Mouse (Mus musculus) v-Abl transformed pro-B cells (cell line): Measurements from ENCODE around the gene Gm45837.

ENCODE experiments used
- in situ Hi-C, 2 experiments: fragments of 400-800 bp; cut with MboI; formaldehyde crosslinking; loops; one replicate each; pipeline ENCODE4 v1.15.1; 2025; ENCODE audit not compliant: unreplicated experiment in 2 of 2

Gm45837 gene

DNA sequence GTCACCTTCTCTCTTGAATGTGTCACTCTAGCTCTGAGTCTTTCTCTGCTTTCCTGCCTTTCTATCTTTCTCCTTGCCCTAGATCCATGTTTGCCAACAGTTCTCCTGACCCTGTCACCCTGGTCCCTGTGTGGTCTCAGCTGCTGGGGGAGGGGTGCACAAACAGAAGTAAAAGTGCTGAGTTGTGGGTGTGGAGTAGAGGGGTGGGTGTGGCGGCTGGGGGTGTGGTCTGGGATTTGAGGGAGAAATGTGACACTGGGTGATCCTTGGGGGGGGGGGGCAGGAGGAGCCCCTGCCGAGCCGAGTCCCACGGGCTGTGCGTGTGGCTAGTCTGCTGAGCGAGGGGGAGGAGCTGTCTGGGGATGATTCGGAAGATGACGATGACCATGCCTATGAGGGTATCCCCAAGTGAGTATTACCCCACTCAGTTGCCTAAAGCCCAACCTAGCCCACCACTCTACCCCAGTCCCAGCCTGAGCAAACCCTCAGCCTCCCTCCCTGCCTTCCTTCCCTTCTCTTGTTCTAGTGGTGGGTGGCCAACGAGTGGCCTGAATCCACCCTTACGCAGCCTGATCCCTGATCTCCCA, 24.7 kb upstream of the Gm45837 start:
- in situ Hi-C loops: no loop called here

DNA sequence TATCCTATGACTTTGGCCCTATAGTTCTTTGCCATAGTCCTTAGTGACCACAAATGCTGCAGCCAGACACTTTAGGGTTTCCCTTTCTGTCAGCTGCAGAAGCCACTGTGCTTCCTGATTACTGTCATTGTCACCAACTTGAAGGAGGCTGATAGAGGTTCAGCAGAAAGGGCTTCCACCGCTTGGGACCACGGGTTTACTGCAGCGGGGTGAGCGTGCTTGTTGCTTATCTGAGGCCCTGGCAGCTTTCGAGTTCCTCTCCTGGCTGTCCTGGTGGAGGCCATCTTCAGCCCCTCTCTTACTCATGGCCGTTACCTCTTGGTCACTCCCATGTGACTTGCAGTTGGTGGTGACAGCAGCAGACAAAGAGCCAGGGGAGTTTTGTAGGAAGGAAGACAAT, 21.4 kb upstream of the Gm45837 start:
- in situ Hi-C loops: no loop called here

- in situ Hi-C loops: no loop called here
Measured at GRCm38 (mm10) chr7:101391909-101392479, 18.7 kb upstream of the Gm45837 start.

GRCm38 (mm10) chr7:101393015-101393414, 17.7 kb upstream of the Gm45837 start:
- in situ Hi-C loops: no loop called here

GRCm38 (mm10) chr7:101393694-101394504, 16.8 kb upstream of the Gm45837 start:
- in situ Hi-C loops: no loop called here

DNA sequence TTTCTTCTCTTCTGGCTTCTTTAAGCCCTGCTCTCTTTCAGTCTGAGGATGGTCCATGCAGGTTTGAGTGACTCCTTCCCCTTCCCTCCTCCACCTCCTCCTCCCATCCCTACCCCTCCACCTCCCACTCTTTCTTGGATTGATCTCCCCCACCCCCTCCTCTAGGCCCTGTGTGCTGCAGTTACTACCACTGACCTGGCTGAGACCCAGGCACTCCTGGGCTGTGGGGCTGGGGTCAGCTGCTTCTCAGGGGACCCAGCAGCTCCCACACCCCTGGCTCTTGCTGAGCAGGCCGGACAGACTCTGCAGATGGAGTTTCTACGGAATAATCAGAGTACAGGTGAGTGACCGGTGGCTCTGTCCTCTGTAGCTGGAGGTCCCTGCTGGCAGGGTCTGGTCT, 16.1 kb upstream of the Gm45837 start:
- in situ Hi-C loops: no loop called here

DNA sequence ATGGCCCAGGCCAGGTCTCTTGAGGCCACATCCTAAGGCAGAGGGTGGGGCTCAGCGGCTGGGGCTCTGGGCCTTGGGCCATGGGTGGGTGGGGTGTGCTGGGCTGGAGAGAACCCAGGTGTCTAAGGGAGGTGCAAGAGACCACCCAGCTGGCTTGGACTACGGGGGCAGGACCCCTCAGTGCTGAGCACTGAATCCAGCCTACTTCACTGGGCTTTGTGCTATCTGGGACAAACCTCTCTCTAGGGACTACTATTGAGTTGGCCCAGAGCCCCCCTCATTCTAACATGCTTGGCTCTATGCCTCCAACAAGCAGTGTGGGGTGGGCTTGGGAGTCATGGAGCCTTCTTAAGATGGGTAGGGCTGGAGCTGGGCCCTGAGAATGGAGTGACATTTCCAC, 15.2 kb upstream of the Gm45837 start:
- in situ Hi-C loops: no loop called here

- in situ Hi-C loops: no loop called here
Measured at GRCm38 (mm10) chr7:101397175-101397574, 13.5 kb upstream of the Gm45837 start.

DNA sequence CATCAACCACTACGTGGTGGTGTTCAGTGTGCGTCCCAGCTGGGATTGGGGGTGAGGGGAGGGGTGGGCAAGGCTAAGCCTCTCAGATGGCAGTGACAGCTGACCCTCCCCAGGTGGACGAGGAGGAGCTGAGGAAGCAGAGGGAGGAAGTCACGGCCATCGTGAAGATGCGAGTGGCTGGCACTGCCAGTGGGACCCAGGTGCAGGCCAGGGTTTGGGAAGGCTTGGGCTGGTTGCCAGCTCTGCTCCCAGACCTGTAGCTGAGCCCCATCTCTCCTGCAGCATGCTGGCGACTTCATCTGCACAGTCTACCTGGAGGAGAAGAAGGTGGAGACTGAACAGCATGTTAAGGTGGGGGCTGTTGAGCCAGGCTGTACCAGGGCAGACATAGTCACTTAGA, 9.2 kb upstream of the Gm45837 start:
- in situ Hi-C loops: loop anchor here in 1 of 2 experiments (25.0 kb wide), 1 partner anchor 686 kb away; the partner anchor contains the start of gene Trpc2

GRCm38 (mm10) chr7:101403831-101404230, 6.9 kb upstream of the Gm45837 start:
- in situ Hi-C loops: loop anchor here in 1 of 2 experiments (25.0 kb wide), 1 partner anchor 683 kb away; the partner anchor contains the start of gene Trpc2

DNA sequence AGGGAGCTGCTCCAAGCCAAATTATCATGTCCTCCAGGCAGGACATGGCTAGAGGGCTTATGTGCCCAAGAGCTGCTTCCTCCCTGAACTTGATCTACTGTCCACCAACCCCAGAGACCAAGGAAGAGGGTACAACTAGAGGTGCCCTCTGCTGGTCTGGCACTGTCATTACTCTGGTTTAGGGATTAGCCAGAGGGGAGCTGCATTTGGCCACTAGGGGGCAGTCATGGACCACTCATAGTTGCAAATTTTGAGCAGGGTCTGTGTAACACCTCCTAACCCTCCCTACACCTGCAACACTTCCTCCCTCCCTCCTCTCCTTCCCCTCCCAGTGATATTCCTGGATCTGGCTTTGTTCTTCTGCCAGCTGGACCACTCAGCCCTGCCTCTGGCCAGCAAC, 2.1 kb downstream of the Gm45837 start:
- in situ Hi-C loops: loop anchor here (5.0 to 25.0 kb wide), 4 partner anchors 210 to 675 kb away; partner anchors contain the start of gene Trpc2 (in 1 of the 2)

- in situ Hi-C loops: loop anchor here (5.0 to 25.0 kb wide), 4 partner anchors 208 to 673 kb away; partner anchors contain the start of gene Trpc2 (in 1 of the 2)
Measured at GRCm38 (mm10) chr7:101414209-101414608, 3.5 kb downstream of the Gm45837 start.

GRCm38 (mm10) chr7:101414661-101415511, 4.2 kb downstream of the Gm45837 start:
- in situ Hi-C loops: loop anchor here (5.0 to 25.0 kb wide), 4 partner anchors 207 to 672 kb away; partner anchors contain the start of gene Trpc2 (in 1 of the 2)

- in situ Hi-C loops: loop anchor here (10.0 to 25.0 kb wide), 2 partner anchors 431 to 672 kb away; partner anchors contain the start of gene Trpc2 (in 1 of the 2)
Measured at GRCm38 (mm10) chr7:101415512-101416100, 4.9 kb downstream of the Gm45837 start.

DNA sequence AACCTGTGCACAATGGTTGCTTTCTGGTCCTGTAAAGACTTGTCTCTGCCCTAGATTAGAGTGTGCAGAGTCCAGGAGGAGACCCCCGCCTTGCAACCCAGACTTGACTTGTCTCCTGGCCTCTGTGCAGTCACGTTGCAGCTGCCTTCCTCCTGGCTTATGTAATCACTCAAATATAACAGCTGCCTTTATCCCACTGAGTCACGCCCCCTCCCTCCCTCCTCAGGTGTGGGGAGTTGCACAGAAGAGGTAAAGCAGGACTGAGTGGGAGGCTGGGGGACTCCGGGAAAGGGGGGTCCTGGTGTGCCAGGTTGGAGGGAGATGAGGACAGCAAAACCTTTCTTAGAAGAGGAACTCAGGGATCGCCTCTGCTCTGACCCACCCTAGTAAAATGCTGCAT, 5.7 kb downstream of the Gm45837 start:
- in situ Hi-C loops: loop anchor here (10.0 to 25.0 kb wide), 2 partner anchors 432 to 671 kb away; partner anchors contain the start of gene Trpc2 (in 1 of the 2)

DNA sequence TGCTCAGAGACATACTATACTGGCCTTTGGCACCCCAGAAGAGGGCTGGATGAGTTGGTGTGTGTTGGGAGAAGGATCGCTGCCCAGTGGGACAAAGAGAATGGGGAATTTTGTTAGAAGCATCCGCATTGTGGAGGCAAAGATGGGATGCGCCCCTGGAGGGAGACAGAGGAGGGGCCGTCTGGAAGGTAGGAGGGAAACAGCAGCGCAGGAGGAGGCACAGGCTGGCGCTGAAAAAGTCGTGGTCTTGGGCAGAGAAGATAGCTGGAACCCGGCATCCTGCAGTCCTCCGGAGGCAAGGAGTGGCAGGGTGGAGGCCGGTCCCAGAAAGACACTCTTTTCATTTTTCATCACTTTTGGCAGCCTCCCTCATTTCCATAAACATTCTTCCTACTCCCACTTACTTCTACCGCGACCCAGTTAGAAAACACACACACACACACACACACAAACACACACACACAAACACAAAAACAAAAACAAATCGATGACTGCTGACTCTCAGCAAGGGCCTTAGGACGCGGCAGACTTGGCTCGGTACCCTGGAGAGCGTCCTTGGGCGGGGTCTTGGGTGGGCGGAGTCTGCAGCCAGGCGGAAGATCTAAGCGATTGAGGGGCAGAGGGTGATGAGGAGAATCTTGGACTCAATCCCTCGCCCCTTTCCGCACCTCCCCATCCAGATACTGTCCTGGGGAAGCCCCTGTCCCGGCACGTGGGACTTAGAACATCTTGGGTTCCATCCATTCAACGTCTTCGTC, 8.5 kb downstream of the Gm45837 start:
- in situ Hi-C loops: loop anchor here (10.0 to 25.0 kb wide), 2 partner anchors 434 to 668 kb away; partner anchors contain the start of gene Trpc2 (in 1 of the 2)

DNA sequence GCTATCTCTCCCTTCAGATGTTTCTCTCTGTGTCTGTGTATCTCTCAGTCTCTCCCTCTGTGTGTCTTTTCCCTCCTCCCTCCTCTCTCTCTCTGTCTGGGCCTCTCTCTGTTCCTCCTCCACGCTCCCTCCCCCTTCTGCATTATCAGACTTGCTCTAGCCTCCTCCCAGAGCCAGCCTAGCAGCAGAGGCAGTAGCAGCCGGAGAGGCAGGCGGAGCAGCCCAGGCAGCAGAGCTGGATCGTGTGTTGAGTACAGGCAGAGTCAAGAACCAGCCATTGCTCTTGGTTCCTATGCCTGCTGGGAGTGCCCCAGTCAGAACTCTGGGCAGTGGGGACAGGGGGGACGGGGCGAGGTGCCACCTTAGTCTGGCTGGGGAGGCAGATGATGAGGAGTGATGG, 10.8 kb downstream of the Gm45837 start, which contains the start of gene Pde2a:
Gene Pde2a, plus strand, starts transcription at position 163 of the 400 bp plus-strand sequence.
- in situ Hi-C loops: loop anchor here in 1 of 2 experiments (25.0 kb wide), 1 partner anchor 666 kb away; the partner anchor contains the start of gene Trpc2

GRCm38 (mm10) chr7:101422069-101422468, 11.4 kb downstream of the Gm45837 start:
- in situ Hi-C loops: loop anchor here in 1 of 2 experiments (25.0 kb wide), 1 partner anchor 665 kb away; the partner anchor contains the start of gene Trpc2

DNA sequence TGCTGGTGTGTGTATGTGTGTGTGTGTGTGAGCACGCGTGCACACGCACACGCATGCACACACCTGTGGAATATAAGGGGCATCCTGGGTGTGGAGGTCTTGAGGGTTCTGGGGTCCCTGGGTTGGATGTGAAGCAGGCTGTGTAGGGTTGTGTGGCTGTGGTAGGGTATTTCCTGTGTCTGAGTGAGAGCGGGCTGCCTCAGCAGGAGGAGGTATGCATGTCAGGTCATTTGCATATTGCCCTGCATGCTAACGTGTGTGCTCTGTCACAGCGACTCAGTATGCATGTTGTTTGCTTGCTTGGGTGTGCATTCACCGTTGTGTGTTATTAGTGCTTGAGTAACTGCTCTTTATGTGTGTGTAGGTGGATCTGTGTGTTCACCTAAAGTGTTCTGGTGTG, 12.0 kb downstream of the Gm45837 start:
- in situ Hi-C loops: loop anchor here in 1 of 2 experiments (25.0 kb wide), 1 partner anchor 665 kb away; the partner anchor contains the start of gene Trpc2
